Mouse (Mus musculus) macrophage (primary cell): ENCODE data around the gene Cryzl2. TPM values are rescaled to one million over a fixed set of nuclear protein-coding genes. Genes with fewer than 3 reads are reported as not detected.

Source experiments
- H3K27ac ChIP-seq: fragments of 350-480 bp; formaldehyde crosslinking; 2 replicates; pipeline ENCODE4 v1.9.0; 2021
- H3K36me3 ChIP-seq: fragments of 350-480 bp; formaldehyde crosslinking; 2 replicates; pipeline ENCODE4 v1.9.0; 2021; ENCODE audit errors: inconsistent target
- H3K4me3 ChIP-seq: fragments of 350-480 bp; formaldehyde crosslinking; 2 replicates; pipeline ENCODE4 v1.9.0; 2021; ENCODE audit errors: inconsistent target
- H3K79me2 ChIP-seq: fragments of 350-480 bp; formaldehyde crosslinking; 2 replicates; pipeline ENCODE4 v1.9.0; 2021; ENCODE audit errors: inconsistent target
- WGBS: methylation state at CpG from one replicate; pipeline ENCODE4 v1.1.7; 2026; ENCODE audit warnings: inconsistent platforms; ENCODE audit not compliant: missing documents; 5-methylcytosine and 5-hydroxymethylcytosine counted together
- polyA plus RNA-seq: library from polyadenylated mRNA; stranded (reverse); fragments of 250-400 nt; gene quantifications from 3 replicates; pipeline ENCODE4 v1.2.4, GENCODE M21; 2018; ENCODE audit warnings: inconsistent platforms

Cryzl2 gene
- polyA plus RNA-seq, 1 experiment from 2014 or later = 9.4 TPM

GRCm38 (mm10) chr1:157448805-157449188 is 9.6 kb upstream of the Cryzl2 start:
- Histone ChIP-seq H3K4me3 (no peak overlapping the region), H3K36me3 (no peaks in the 10 kb centered on the region), H3K79me2 (no peaks in the 10 kb centered on the region), H3K27ac (no peak overlapping the region)
- WGBS = 48% methylated on average over 3 of the region's 5 CpGs

GRCm38 (mm10) chr1:157449532-157449931 is 8.8 kb upstream of the Cryzl2 start:
- 48% methylated on average over 10 of the region's 10 CpGs for WGBS
- H3K36me3 ChIP-seq = no peaks in the 10 kb centered on the region
- no peaks in the 10 kb centered on the region for H3K79me2 ChIP-seq
- H3K4me3 ChIP-seq = no peak overlapping the region
- H3K27ac ChIP-seq = no peak overlapping the region

- Histone ChIP-seq H3K4me3 (no peak overlapping the region), H3K79me2 (no peaks in the 10 kb centered on the region), H3K27ac (no peak overlapping the region), H3K36me3 (no peaks in the 10 kb centered on the region)
- 52% methylated on average over 19 of the region's 21 CpGs for WGBS
Observed at GRCm38 (mm10) chr1:157449981-157450636, 8.3 kb upstream of the Cryzl2 start.

- Histone ChIP-seq H3K36me3 (no peaks in the 10 kb centered on the region), H3K4me3 (no peak overlapping the region), H3K79me2 (no peaks in the 10 kb centered on the region), H3K27ac (no peak overlapping the region)
- 67% methylated on average over 3 of the region's 3 CpGs for WGBS
Observed at GRCm38 (mm10) chr1:157452284-157452683, 6.1 kb upstream of the Cryzl2 start.

- Histone ChIP-seq H3K27ac (no peak overlapping the region), H3K79me2 (no peaks in the 10 kb centered on the region), H3K36me3 (no peaks in the 10 kb centered on the region), H3K4me3 (no peak overlapping the region)
- 93% methylated on average over 5 of the region's 5 CpGs for WGBS
Observed at GRCm38 (mm10) chr1:157452759-157453549, 5.4 kb upstream of the Cryzl2 start.

- Histone ChIP-seq H3K36me3 (no peaks in the 10 kb centered on the region), H3K27ac (no peak overlapping the region), H3K79me2 (no peaks in the 10 kb centered on the region), H3K4me3 (no peak overlapping the region)
- 91% methylated on average over 5 of the region's 6 CpGs for whole genome bisulfite sequencing
Observed at GRCm38 (mm10) chr1:157454876-157455275, 3.5 kb upstream of the Cryzl2 start.

- Histone ChIP-seq H3K27ac (no peak overlapping the region), H3K79me2 (no peaks in the 10 kb centered on the region), H3K36me3 (no peaks in the 10 kb centered on the region), H3K4me3 (no peak overlapping the region)
- 89% methylated on average over 3 of the region's 3 CpGs for WGBS
Observed at GRCm38 (mm10) chr1:157457789-157458188, 588 bp upstream of the Cryzl2 start.

- no peak overlapping the region for H3K27ac ChIP-seq
- WGBS = 93% methylated on average over 5 of the region's 5 CpGs
- no peak overlapping the region for H3K4me3 ChIP-seq
- H3K36me3 ChIP-seq = no peaks in the 10 kb centered on the region
- no peaks in the 10 kb centered on the region for H3K79me2 ChIP-seq
Observed at GRCm38 (mm10) chr1:157459904-157460303, 1.5 kb downstream of the Cryzl2 start.

- H3K79me2 ChIP-seq = no peaks in the 10 kb centered on the region
- no peaks in the 10 kb centered on the region for H3K36me3 ChIP-seq
- no peak overlapping the region for H3K27ac ChIP-seq
- 98% methylated on average over 5 of the region's 5 CpGs for WGBS
- no peak overlapping the region for H3K4me3 ChIP-seq
Observed at GRCm38 (mm10) chr1:157461276-157461675, 2.9 kb downstream of the Cryzl2 start.

- H3K4me3 ChIP-seq = no peak overlapping the region
- no peak overlapping the region for H3K27ac ChIP-seq
- H3K79me2 ChIP-seq = no peaks in the 10 kb centered on the region
- no peaks in the 10 kb centered on the region for H3K36me3 ChIP-seq
- WGBS = 85% methylated on average over 3 of the region's 3 CpGs
Observed at GRCm38 (mm10) chr1:157462336-157462735, 4.0 kb downstream of the Cryzl2 start.

GRCm38 (mm10) chr1:157465194-157465593 is 6.8 kb downstream of the Cryzl2 start:
- Histone ChIP-seq H3K79me2 (no peaks in the 10 kb centered on the region), H3K36me3 (no peaks in the 10 kb centered on the region), H3K27ac (no peak overlapping the region), H3K4me3 (no peak overlapping the region)
- 95% methylated on average over 3 of the region's 3 CpGs for WGBS

GRCm38 (mm10) chr1:157467866-157468265 is 9.5 kb downstream of the Cryzl2 start:
- H3K4me3 ChIP-seq = no peak overlapping the region
- no peaks in the 10 kb centered on the region for H3K79me2 ChIP-seq
- no peaks in the 10 kb centered on the region for H3K36me3 ChIP-seq
- WGBS = 96% methylated on average over 8 of the region's 8 CpGs
- H3K27ac ChIP-seq = no peak overlapping the region

GRCm38 (mm10) chr1:157470761-157471386 is 12.5 kb downstream of the Cryzl2 start:
- WGBS = 94% methylated on average over 9 of the region's 9 CpGs

GRCm38 (mm10) chr1:157472716-157473115 is 14.3 kb downstream of the Cryzl2 start:
- no peak overlapping the region for H3K27ac ChIP-seq
- 95% methylated on average over 7 of the region's 7 CpGs for WGBS
- H3K4me3 ChIP-seq = no peak overlapping the region
- no peaks in the 10 kb centered on the region for H3K79me2 ChIP-seq
- no peaks in the 10 kb centered on the region for H3K36me3 ChIP-seq

More at GRCm38 (mm10) chr1:157470761-157471386, 12.5 kb downstream of the Cryzl2 start:
- no peak overlapping the region for H3K27ac ChIP-seq
- H3K79me2 ChIP-seq = no peaks in the 10 kb centered on the region
- no peaks in the 10 kb centered on the region for H3K36me3 ChIP-seq
- H3K4me3 ChIP-seq = no peak overlapping the region

- H3K4me3 ChIP-seq = no peak overlapping the region
Observed at GRCm38 (mm10) chr1:157474865-157475264, 16.5 kb downstream of the Cryzl2 start.

More at GRCm38 (mm10) chr1:157474865-157475264, 16.5 kb downstream of the Cryzl2 start:
- WGBS = 92% methylated on average over 8 of the region's 8 CpGs
- no peak overlapping the region for H3K27ac ChIP-seq
- no peaks in the 10 kb centered on the region for H3K79me2 ChIP-seq
- H3K36me3 ChIP-seq = no peaks in the 10 kb centered on the region
